ENCODE assay signal across 8 mouse cellular contexts in the genomic region with DNA sequence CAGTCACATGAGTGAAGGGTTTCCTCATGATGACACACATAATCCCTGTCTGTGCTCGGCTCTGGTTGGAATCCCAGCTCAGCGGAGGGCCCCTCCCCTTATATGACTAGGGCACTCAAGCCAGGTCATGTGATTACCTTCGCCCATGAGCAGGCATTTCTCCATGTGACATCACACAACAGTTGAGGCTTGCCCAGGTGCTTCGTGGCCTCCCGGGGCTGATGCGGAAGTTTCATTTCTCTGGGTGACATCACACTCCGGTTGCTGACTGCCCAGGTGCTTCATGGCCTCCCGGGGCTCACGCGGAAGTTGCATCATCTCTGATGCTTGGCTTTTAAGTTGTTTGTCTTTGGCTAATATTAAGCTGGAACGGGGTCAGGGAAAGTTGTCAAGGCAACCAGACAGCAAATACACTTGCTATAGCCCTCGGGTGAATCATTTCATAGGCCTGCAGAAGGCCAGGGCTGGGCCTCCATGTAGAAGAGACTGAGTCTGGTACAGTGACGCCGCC. TPM values are rescaled to one million over a fixed set of nuclear protein-coding genes. Genes with fewer than 3 reads are reported as not detected.
DNase-seq lines count a peak whose midpoint lies in the region; ATAC-seq and TF ChIP-seq lines count a peak whose summit lies in the region.

No protein-coding gene starts in this region.

- TF ChIP-seq CTCF in spleen, adult 2 months (IDR thresholded peaks at IDR 0.05; ENCODE audit: extremely low read depth, insufficient read depth, insufficient read length, insufficient replicate concordance), result no peak

- intact Hi-C loops in left cerebral cortex, postnatal 10 days (cut with DNase I), result loop anchor here (5.0 kb wide), 1 partner anchor 180 kb away; the partner anchor contains the start of gene Batf3

- no peak overlapping the region for H3K9ac ChIP-seq in intestine, embryonic 14.5 days (ENCODE audit: low read length)
- no peak overlapping the region for H3K9ac ChIP-seq in lung, embryonic 15.5 days
- H3K9ac ChIP-seq in hindbrain, embryonic 12.5 days, result no peak overlapping the region

- TF ChIP-seq POLR2A in spleen, adult 2 months (IDR thresholded peaks at IDR 0.05; ENCODE audit: low read depth, low read length), result no peak

- peak; percentile 23 to 81 for DNase-seq in spleen, adult 2 months (ENCODE audit: low read depth in 1 of 2, low spot score in 2 of 2)
- no peak for DNase-seq in spleen, adult 18-20 months
- peak; percentile 69 for DNase-seq in intestine, embryonic 14.5 days (ENCODE audit: low spot score)
- no peak for DNase-seq in embryo, embryonic 10.5 days (ENCODE audit: low spot score)
- DNase-seq in left cerebral cortex, postnatal 10 days (ENCODE audit: extremely low spot score in 1 of 2, low spot score in 2 of 2), result no peak

- no peak overlapping the region for H3K27ac ChIP-seq in spleen, adult 2 months (ENCODE audit: insufficient read depth, low read length)
- no peak overlapping the region; the same call in 1 of the 2 replicates for H3K27ac ChIP-seq in intestine, embryonic 14.5 days (ENCODE audit: low read depth)
- H3K27ac ChIP-seq in lung, embryonic 15.5 days, result peak overlapping the region; percentile 66
- H3K27ac ChIP-seq in hindbrain, embryonic 12.5 days, result no peak overlapping the region

- H3K4me3 ChIP-seq in spleen, adult 2 months (ENCODE audit: extremely low read depth, insufficient read depth, insufficient read length), result no peak overlapping the region
- no peak overlapping the region for H3K4me3 ChIP-seq in intestine, embryonic 14.5 days (ENCODE audit: low read depth, low read length)
- no peak overlapping the region for H3K4me3 ChIP-seq in lung, embryonic 15.5 days
- H3K4me3 ChIP-seq in hindbrain, embryonic 12.5 days, result no peak overlapping the region

- no peaks in the 10 kb centered on the region for H3K36me3 ChIP-seq in spleen, adult 2 months (ENCODE audit: control insufficient read depth, insufficient read depth, low read length)
- H3K36me3 ChIP-seq in intestine, embryonic 14.5 days (ENCODE audit: control insufficient read depth, insufficient read depth, low read length), result no peaks in the 10 kb centered on the region
- no peaks in the 10 kb centered on the region for H3K36me3 ChIP-seq in lung, embryonic 15.5 days
- H3K36me3 ChIP-seq in hindbrain, embryonic 12.5 days, result no peaks in the 10 kb centered on the region

- ATAC-seq in intestine, embryonic 14.5 days (replicated peaks; ENCODE audit: low FRiP score, low TSS enrichment, low read depth), result peak; percentile 80
- ATAC-seq in lung, embryonic 15.5 days (ENCODE audit: borderline replicate concordance, extremely low read depth, low FRiP score, low TSS enrichment), result peak; percentile 70
- no peak for ATAC-seq in megakaryocyte-erythroid progenitor cell, adult 5-6 weeks (replicated peaks; ENCODE audit: low FRiP score, low TSS enrichment, poor library complexity, severe bottlenecking)
- ATAC-seq in hindbrain, embryonic 12.5 days (ENCODE audit: low FRiP score), result no peak

- WGBS in spleen, adult 2 months, result 56% methylated on average over 14 of the region's 14 CpGs
- whole genome bisulfite sequencing in intestine, embryonic 14.5 days, result 65% methylated on average over 14 of the region's 14 CpGs
- WGBS in lung, embryonic 15.5 days, result 44% methylated on average over 14 of the region's 14 CpGs
- 83% methylated on average over 14 of the region's 14 CpGs for WGBS in hindbrain, embryonic 12.5 days

- no peaks in the 10 kb centered on the region for H3K9me3 ChIP-seq in intestine, embryonic 14.5 days (ENCODE audit: control insufficient read depth, low read length)
- no peaks in the 10 kb centered on the region for H3K9me3 ChIP-seq in lung, embryonic 15.5 days
- no peaks in the 10 kb centered on the region for H3K9me3 ChIP-seq in hindbrain, embryonic 12.5 days (replicated peaks)

- no peaks in the 10 kb centered on the region for H3K27me3 ChIP-seq in spleen, adult 2 months (ENCODE audit: control insufficient read depth, insufficient read depth, low read length)
- no peaks in the 10 kb centered on the region for H3K27me3 ChIP-seq in intestine, embryonic 14.5 days (replicated peaks; ENCODE audit: control insufficient read depth, insufficient read depth, low read length)
- H3K27me3 ChIP-seq in lung, embryonic 15.5 days, result no peaks in the 10 kb centered on the region
- no peaks in the 10 kb centered on the region for H3K27me3 ChIP-seq in hindbrain, embryonic 12.5 days

- H3K4me2 ChIP-seq in intestine, embryonic 14.5 days (ENCODE audit: low read length), result no peak overlapping the region
- H3K4me2 ChIP-seq in lung, embryonic 15.5 days, result peak overlapping the region; percentile 32
- H3K4me2 ChIP-seq in hindbrain, embryonic 12.5 days (replicated peaks), result no peak overlapping the region

- H3K4me1 ChIP-seq in spleen, adult 2 months (ENCODE audit: control insufficient read depth, insufficient read depth, insufficient read length), result peaks cover 6% of the 10 kb centered on the region; the same call in 1 of the 2 replicates
- H3K4me1 ChIP-seq in intestine, embryonic 14.5 days (replicated peaks; ENCODE audit: control insufficient read depth, insufficient read depth, low read length), result no peaks in the 10 kb centered on the region
- peaks cover 16% of the 10 kb centered on the region for H3K4me1 ChIP-seq in lung, embryonic 15.5 days
- H3K4me1 ChIP-seq in hindbrain, embryonic 12.5 days, result no peaks in the 10 kb centered on the region

RNA-seq across cellular contexts. Expression of gene Nenf, which starts 40.4 kb away (rescaled TPM):
- 51.4 and 59.6 TPM in 2 replicates for polyA plus RNA-seq in spleen, adult 2 months (2012; rRNA removed)
- polyA plus RNA-seq in intestine, embryonic 14.5 days (2014; fragmentation: Nextera tagmentation; extraction: Ambion mirVana), result 126 and 128 TPM in 2 replicates
- 103 and 115 TPM in 2 replicates for polyA plus RNA-seq in lung, embryonic 15.5 days (2015; fragmentation: Nextera tagmentation; extraction: Ambion mirVana)
- 62.2 and 87.6 TPM in 2 replicates for total RNA-seq in megakaryocyte-erythroid progenitor cell, adult 5-6 weeks (2014; fragmentation: Nextera tagmentation)
- 20.3 and 35.5 TPM in 2 replicates for total RNA-seq in megakaryocyte-erythroid progenitor cell, adult 5-6 weeks (2017)
- total RNA-seq in left cerebral cortex, postnatal 10 days (2021), result 10 to 100 TPM; 81.5 to 82.4 TPM
- 81.0 and 87.3 TPM in 2 replicates for polyA plus RNA-seq in hindbrain, embryonic 12.5 days (2016; fragmentation: Nextera tagmentation; extraction: Ambion mirVana)

RNA-seq across cellular contexts. Expression of gene Tmem206, which starts 48.1 kb away (rescaled TPM):
- 12.4 and 14.9 TPM in 2 replicates for polyA plus RNA-seq in spleen, adult 2 months (2012; rRNA removed)
- polyA plus RNA-seq in intestine, embryonic 14.5 days (2014; fragmentation: Nextera tagmentation; extraction: Ambion mirVana), result 21.0 and 21.9 TPM in 2 replicates
- 21.5 and 22.7 TPM in 2 replicates for polyA plus RNA-seq in lung, embryonic 15.5 days (2015; fragmentation: Nextera tagmentation; extraction: Ambion mirVana)
- 13.5 TPM in 2 replicates for total RNA-seq in megakaryocyte-erythroid progenitor cell, adult 5-6 weeks (2014; fragmentation: Nextera tagmentation)
- total RNA-seq in megakaryocyte-erythroid progenitor cell, adult 5-6 weeks (2017), result 9.8 and 15.5 TPM in 2 replicates
- 10 to 100 TPM in 1 of 2 experiments, 1 to 10 TPM in 1; 9.8 to 11.5 TPM for total RNA-seq in left cerebral cortex, postnatal 10 days (2021)
- 34.2 and 35.1 TPM in 2 replicates for polyA plus RNA-seq in hindbrain, embryonic 12.5 days (2016; fragmentation: Nextera tagmentation; extraction: Ambion mirVana)

RNA-seq across cellular contexts. Expression of gene Atf3, which starts 59.8 kb away (rescaled TPM):
- polyA plus RNA-seq in spleen, adult 2 months (2012; rRNA removed), result 1.6 and 2.3 TPM in 2 replicates
- 4.4 and 4.9 TPM in 2 replicates for polyA plus RNA-seq in intestine, embryonic 14.5 days (2014; fragmentation: Nextera tagmentation; extraction: Ambion mirVana)
- 4.1 and 4.3 TPM in 2 replicates for polyA plus RNA-seq in lung, embryonic 15.5 days (2015; fragmentation: Nextera tagmentation; extraction: Ambion mirVana)
- total RNA-seq in megakaryocyte-erythroid progenitor cell, adult 5-6 weeks (2014; fragmentation: Nextera tagmentation), result not detected in 2 replicates
- 16.7 and 18.5 TPM in 2 replicates for total RNA-seq in megakaryocyte-erythroid progenitor cell, adult 5-6 weeks (2017)
- total RNA-seq in left cerebral cortex, postnatal 10 days (2021), result under 1 TPM; 0.39 to 0.77 TPM
- polyA plus RNA-seq in hindbrain, embryonic 12.5 days (2016; fragmentation: Nextera tagmentation; extraction: Ambion mirVana), result 1.9 and 2.7 TPM in 2 replicates

Comparison
In these comparisons a context has a peak if more than half of its experiments do, and no peak if none do; other contexts are left out.
1. DNase-seq: peak in spleen, adult 2 months (2 of 2) and intestine, embryonic 14.5 days (single experiment); none in spleen, adult 18-20 months (0 of 2), embryo, embryonic 10.5 days (single experiment) and left cerebral cortex, postnatal 10 days (0 of 2).
2. ATAC-seq: peak in intestine, embryonic 14.5 days (single experiment) and lung, embryonic 15.5 days (single experiment); none in megakaryocyte-erythroid progenitor cell, adult 5-6 weeks (single experiment) and hindbrain, embryonic 12.5 days (single experiment).